Mouse (Mus musculus): ENCODE data around the gene Twnk. TPM values are rescaled to one million over a fixed set of nuclear protein-coding genes. Genes with fewer than 3 reads are reported as not detected.

The Twnk gene
- total and polyA plus RNA-seq, 3 experiments = 12.4 to 30.1 (median 18.9) TPM

DNA sequence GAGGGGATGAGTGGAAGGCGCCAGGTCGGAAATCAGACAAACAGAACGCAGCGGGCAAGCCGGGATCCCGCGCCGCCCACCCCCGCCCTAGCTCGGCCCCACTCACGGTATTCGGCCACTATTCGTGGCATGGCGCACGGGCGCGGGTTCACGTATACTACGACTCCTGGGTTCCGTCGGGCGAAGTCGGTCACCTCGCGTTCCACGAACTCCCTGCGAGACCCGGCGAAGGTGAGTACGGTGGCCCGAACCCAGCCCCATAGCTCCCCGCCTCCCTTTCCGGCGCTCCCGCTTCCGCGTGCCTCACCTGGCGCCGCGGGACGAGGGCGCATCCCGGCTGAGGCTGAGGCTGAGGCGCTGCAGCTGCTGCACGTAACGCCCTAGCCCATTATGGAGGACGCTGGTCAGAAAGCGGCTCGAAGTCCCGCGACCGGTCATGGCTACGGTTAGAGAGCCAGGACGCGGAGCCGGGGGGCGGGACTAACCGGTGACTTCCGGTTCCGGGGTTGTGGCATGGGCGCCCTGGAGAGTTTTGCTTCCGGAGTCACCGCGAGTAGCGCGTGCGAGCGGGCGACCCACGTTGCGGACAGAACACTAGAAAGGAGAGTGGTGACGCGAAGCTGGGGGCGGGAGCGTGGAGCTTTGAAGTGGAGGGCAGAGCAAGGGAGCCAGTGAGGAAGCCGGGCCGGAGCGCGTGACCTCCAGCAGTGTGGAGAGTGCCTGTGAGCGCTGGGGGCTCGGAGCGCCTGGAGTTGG is 672 bp downstream of the Twnk start, which contains the start of gene Mrpl43:
Gene Mrpl43, minus strand, starts transcription at position 486 of the 756 bp plus-strand sequence.
- Histone ChIP-seq H3K4me1 (ENCODE audit: control insufficient read depth in 1 of 2, insufficient read depth in 2 of 2) (peaks cover 15 to 37% of the 10 kb centered on the region in 2 experiments), H3K79me2 (replicated peaks; ENCODE audit: control insufficient read depth, extremely low read depth, insufficient read depth, poor library complexity, severe bottlenecking) (peaks cover 19% of the 10 kb centered on the region), H3K9me3 (replicated peaks; ENCODE audit: low read length) (no peaks in the 10 kb centered on the region), H3K4me2 (ENCODE audit: insufficient read depth, low read depth, poor library complexity, severe bottlenecking) (peak within 1 kb of the TSS; percentile 41), H3K36me3 (replicated peaks in 1 of 2; ENCODE audit: control insufficient read depth in 1 of 2, insufficient read depth in 1 of 2, low read length in 1 of 2) (peaks cover 44 to 77% of the 10 kb centered on the region in 2 experiments), H3K4me3 (replicated peaks in 1 of 3; ENCODE audit: low read depth in 2 of 3, low read length in 2 of 3, poor library complexity in 1 of 3) (peak within 1 kb of the TSS; percentile 94 to 96 (median 95)), H3K27me3 (replicated peaks) (no peaks in the 10 kb centered on the region), H3K27ac (ENCODE audit: insufficient read depth, low read depth) (peak within 1 kb of the TSS; percentile 74), H3K9ac (ENCODE audit: insufficient read depth, low read depth) (peak within 1 kb of the TSS; percentile 71)
- dilution Hi-C loops (cut with MboI; ENCODE audit: extremely low pct_ligation_motif_present, extremely low pct_unique_long_range_greater_than_20kb, low sequenced_read_pairs) = no loop called here
- peak; percentile 91 for DNase-seq (ENCODE audit: extremely low read depth)
- in situ Hi-C loops (cut with MboI; ENCODE audit: low pct_ligation_motif_present, low pct_unique_long_range_greater_than_20kb, low sequenced_read_pairs) = no loop called here
- TF ChIP-seq USF1 (IDR thresholded peaks at IDR 0.05; ENCODE audit: low read depth, low read length) (peak; percentile 23; the same call in 1 of the 2 replicates), GABPA (IDR thresholded peaks at IDR 0.05; ENCODE audit: insufficient replicate concordance, low read depth, low read length) (no peak; the same call in 1 of the 2 replicates), ELF1 (IDR thresholded peaks at IDR 0.05; ENCODE audit: low read depth, low read length) (peak; percentile 89), ZKSCAN1 (IDR thresholded peaks at IDR 0.05; ENCODE audit: borderline replicate concordance, low read depth, low read length) (no peak), POLR2AphosphoS2 (IDR thresholded peaks at IDR 0.05; ENCODE audit: low read depth, low read length) (peak; percentile 81), CHD1 (IDR thresholded peaks at IDR 0.05; ENCODE audit: low read depth, low read length) (no peak), MEF2A (IDR thresholded peaks at IDR 0.05; ENCODE audit: borderline replicate concordance, low read depth, low read length) (peak; percentile 57; the same call in 1 of the 2 replicates), HCFC1 (IDR thresholded peaks at IDR 0.05; ENCODE audit: low read depth, low read length) (peak; percentile 93), SMC3 (IDR thresholded peaks at IDR 0.05; ENCODE audit: low read depth, low read length) (no peak), JUN (IDR thresholded peaks at IDR 0.05; ENCODE audit: insufficient read depth, low read depth, low read length) (no peak), MAZ (IDR thresholded peaks at IDR 0.05; ENCODE audit: low read depth, low read length) (0 out of 2 replicates have a peak, but pooled peaks have one; percentile 40), MYC (IDR thresholded peaks at IDR 0.05; ENCODE audit: low read depth, low read length) (peak; percentile 97), USF2 (conservative IDR thresholded peaks at IDR 0.05; ENCODE audit: low read depth, low read length) (no peak), IRF4 (IDR thresholded peaks at IDR 0.05; ENCODE audit: low read depth, low read length) (peak; percentile 59; the same call in 1 of the 2 replicates), ETS1 (conservative IDR thresholded peaks at IDR 0.05; ENCODE audit: low read depth, low read length) (no peak), KAT2A (IDR thresholded peaks at IDR 0.05; ENCODE audit: insufficient replicate concordance, low read length) (peak; percentile 91; the same call in 1 of the 2 replicates), SIN3A (IDR thresholded peaks at IDR 0.05; ENCODE audit: low read length) (peak; percentile 96), MXI1 (IDR thresholded peaks at IDR 0.05; ENCODE audit: low read depth, low read length) (peak; percentile 99), ZNF384 (IDR thresholded peaks at IDR 0.05; ENCODE audit: low read depth, low read length) (no peak), TCF12 (IDR thresholded peaks at IDR 0.05; ENCODE audit: low read depth, low read length) (peak; percentile 74), UBTF (IDR thresholded peaks at IDR 0.05; ENCODE audit: low read depth, low read length) (no peak), CTCF (conservative IDR thresholded peaks at IDR 0.05 in 1 of 2, IDR thresholded peaks at IDR 0.05 in 1 of 2; ENCODE audit: low read depth in 2 of 2, low read length in 2 of 2) (no peak), E2F4 (IDR thresholded peaks at IDR 0.05; ENCODE audit: insufficient replicate concordance, low read depth, low read length) (no peak), TBP (conservative IDR thresholded peaks at IDR 0.05; ENCODE audit: low read depth, low read length) (no peak; the same call in 1 of the 2 replicates), EP300 (IDR thresholded peaks at IDR 0.05; ENCODE audit: low read length) (no peak), NELFE (IDR thresholded peaks at IDR 0.05; ENCODE audit: low read depth, low read length) (peak; percentile 63), POLR2A (IDR thresholded peaks at IDR 0.05; ENCODE audit: low read depth, low read length) (peak; percentile 79), CHD2 (IDR thresholded peaks at IDR 0.05; ENCODE audit: low read length) (peak; percentile 96), NRF1 (IDR thresholded peaks at IDR 0.05; ENCODE audit: low read depth, low read length) (peak; percentile 47; the same call in 1 of the 2 replicates), MAX (IDR thresholded peaks at IDR 0.05; ENCODE audit: low read length) (peak; percentile 97), ZC3H11A (IDR thresholded peaks at IDR 0.05; ENCODE audit: low read depth, low read length) (no peak), PAX5 (IDR thresholded peaks at IDR 0.05; ENCODE audit: low read length) (no peak), RAD21 (IDR thresholded peaks at IDR 0.05; ENCODE audit: low read depth, low read length) (no peak), BHLHE40 (IDR thresholded peaks at IDR 0.05; ENCODE audit: low read depth, low read length) (peak; percentile 82), RCOR1 (conservative IDR thresholded peaks at IDR 0.05; ENCODE audit: low read depth, low read length) (peak; percentile 50; the same call in 1 of the 2 replicates), MAFK (IDR thresholded peaks at IDR 0.05; ENCODE audit: insufficient replicate concordance, low read length) (no peak), JUND (conservative IDR thresholded peaks at IDR 0.05; ENCODE audit: low read depth, low read length) (no peak), ZMIZ1 (IDR thresholded peaks at IDR 0.05; ENCODE audit: low read depth, low read length) (peak; percentile 86)
